Mouse (Mus musculus) bone marrow macrophage, adult 2 months (primary cell): ENCODE measurements around the gene Fam69b. TPM values are rescaled to one million over a fixed set of nuclear protein-coding genes. Genes with fewer than 3 reads are reported as not detected.

Experiments used
- H3K27ac ChIP-seq: 2 replicates; pipeline ENCODE4 v1.5.1; 2012; ENCODE audit warnings: low read depth, low read length; ENCODE audit not compliant: insufficient read depth
- H3K4me1 ChIP-seq: 2 replicates; pipeline ENCODE4 v1.6.1; 2012; ENCODE audit warnings: low read length; ENCODE audit not compliant: control insufficient read depth, insufficient read depth
- H3K4me3 ChIP-seq: 2 replicates; pipeline ENCODE4 v1.5.1; 2012; ENCODE audit warnings: mild to moderate bottlenecking, low read length, moderate library complexity; ENCODE audit not compliant: insufficient read depth
- CTCF ChIP-seq: IDR thresholded peaks from 2 replicates; pipeline ENCODE4 v1.5.1; 2012; ENCODE audit warnings: low read depth, mild to moderate bottlenecking, low read length, moderate library complexity
- POLR2A ChIP-seq: IDR thresholded peaks from 2 replicates; pipeline ENCODE4 v1.6.1; 2012; ENCODE audit warnings: mild to moderate bottlenecking, low read depth, low read length, borderline replicate concordance
- polyA plus RNA-seq: library from polyadenylated mRNA; stranded (reverse); fragments of >200 nt; gene quantifications from 2 replicates; pipeline ENCODE4 v1.2.4, GENCODE M21; 2012; ENCODE audit not compliant: missing spikeins, insufficient read depth, insufficient read length

Fam69b gene
- polyA plus RNA-seq, 1 experiment, result not detected

- Histone ChIP-seq H3K4me3 (no peak overlapping the region), H3K4me1 (peaks cover 5% of the 10 kb centered on the region; the same call in 1 of the 2 replicates), H3K27ac (no peak overlapping the region)
- TF ChIP-seq POLR2A (no peak), CTCF (no peak)
Observed at GRCm38 (mm10) chr2:26607056-26607910, 21.0 kb upstream of the Fam69b start.

- no peak for TF ChIP-seq CTCF
- TF ChIP-seq POLR2A, result no peak
- no peak overlapping the region for H3K4me3 ChIP-seq
- H3K27ac ChIP-seq, result no peak overlapping the region
- H3K4me1 ChIP-seq, result peaks cover 3% of the 10 kb centered on the region; the same call in 1 of the 2 replicates
Observed at GRCm38 (mm10) chr2:26608781-26609180, 19.5 kb upstream of the Fam69b start.

GRCm38 (mm10) chr2:26609261-26609661, 19.0 kb upstream of the Fam69b start:
- H3K27ac ChIP-seq, result no peak overlapping the region
- no peak for TF ChIP-seq CTCF
- no peak for TF ChIP-seq POLR2A
- peaks cover 3% of the 10 kb centered on the region; the same call in 1 of the 2 replicates for H3K4me1 ChIP-seq
- H3K4me3 ChIP-seq, result no peak overlapping the region

- Histone ChIP-seq H3K27ac (no peak overlapping the region), H3K4me3 (no peak overlapping the region)
Observed at GRCm38 (mm10) chr2:26610526-26610925, 17.7 kb upstream of the Fam69b start.

GRCm38 (mm10) chr2:26611054-26611453, 17.2 kb upstream of the Fam69b start:
- Histone ChIP-seq H3K4me1 (no peaks in the 10 kb centered on the region), H3K27ac (no peak overlapping the region), H3K4me3 (no peak overlapping the region)
- TF ChIP-seq CTCF (no peak), POLR2A (no peak)

More at GRCm38 (mm10) chr2:26610526-26610925, 17.7 kb upstream of the Fam69b start:
- H3K4me1 ChIP-seq, result no peaks in the 10 kb centered on the region
- TF ChIP-seq CTCF, result no peak
- no peak for TF ChIP-seq POLR2A

GRCm38 (mm10) chr2:26611896-26612295, 16.4 kb upstream of the Fam69b start:
- H3K4me3 ChIP-seq, result no peak overlapping the region
- no peaks in the 10 kb centered on the region for H3K4me1 ChIP-seq
- no peak overlapping the region for H3K27ac ChIP-seq
- no peak for TF ChIP-seq POLR2A
- TF ChIP-seq CTCF, result no peak

- no peak overlapping the region for H3K27ac ChIP-seq
- TF ChIP-seq POLR2A (no peak), CTCF (no peak)
Observed at GRCm38 (mm10) chr2:26614903-26615302, 13.4 kb upstream of the Fam69b start.

GRCm38 (mm10) chr2:26615459-26616124, 12.7 kb upstream of the Fam69b start:
- no peak overlapping the region for H3K27ac ChIP-seq
- no peaks in the 10 kb centered on the region for H3K4me1 ChIP-seq
- TF ChIP-seq CTCF (no peak), POLR2A (no peak)
- no peak overlapping the region for H3K4me3 ChIP-seq

More at GRCm38 (mm10) chr2:26614903-26615302, 13.4 kb upstream of the Fam69b start:
- H3K4me3 ChIP-seq, result no peak overlapping the region
- H3K4me1 ChIP-seq, result no peaks in the 10 kb centered on the region

- H3K4me3 ChIP-seq, result no peak overlapping the region
- TF ChIP-seq POLR2A (no peak), CTCF (no peak)
- H3K4me1 ChIP-seq, result no peaks in the 10 kb centered on the region
- H3K27ac ChIP-seq, result no peak overlapping the region
Observed at GRCm38 (mm10) chr2:26617331-26617730, 10.9 kb upstream of the Fam69b start.

GRCm38 (mm10) chr2:26617928-26618327, 10.3 kb upstream of the Fam69b start:
- TF ChIP-seq CTCF (no peak), POLR2A (no peak)
- Histone ChIP-seq H3K4me3 (no peak overlapping the region), H3K27ac (no peak overlapping the region), H3K4me1 (no peaks in the 10 kb centered on the region)
